Mouse (Mus musculus) CD4-positive helper T cell, adult 2 months (primary cell): ENCODE results near the gene Gm42669.
A peak's percentile ranks its signal among the peaks of the same experiment; 100 is the strongest.

ENCODE experiments used
- DNase-seq: peaks from one replicate; pipeline ENCODE4 v3.0.0-alpha.2; 2012; ENCODE audit warnings: low read depth, missing footprints, low spot score

Gene Gm42669

GRCm38 (mm10) chr5:107507321-107507720 is at the start of gene Gm42669:
TSS of gene Gm42669 (plus strand) at chr5:107507621.
- DNase-seq = no peak

- no peak for DNase-seq
These were observed 45.0 kb upstream of the Gm42669 start for GRCm38 (mm10) chr5:107462147-107463076.

GRCm38 (mm10) chr5:107466501-107466900 is 40.9 kb upstream of the Gm42669 start:
- DNase-seq = no peak

GRCm38 (mm10) chr5:107467098-107467497 is 40.3 kb upstream of the Gm42669 start:
- DNase-seq = no peak

GRCm38 (mm10) chr5:107470600-107471329 is 36.7 kb upstream of the Gm42669 start:
- no peak for DNase-seq

- no peak for DNase-seq
These were observed 27.2 kb upstream of the Gm42669 start for GRCm38 (mm10) chr5:107480194-107480593.

GRCm38 (mm10) chr5:107488996-107489395 is 18.4 kb upstream of the Gm42669 start:
- DNase-seq = no peak

GRCm38 (mm10) chr5:107491036-107491435 is 16.4 kb upstream of the Gm42669 start:
- no peak for DNase-seq

- no peak for DNase-seq
These were observed 14.9 kb upstream of the Gm42669 start for GRCm38 (mm10) chr5:107492471-107492870.

GRCm38 (mm10) chr5:107494759-107495158 is 12.7 kb upstream of the Gm42669 start:
- no peak for DNase-seq

- DNase-seq = no peak
These were observed 11.4 kb upstream of the Gm42669 start for GRCm38 (mm10) chr5:107496047-107496446.

- peak; percentile 80 for DNase-seq
These were observed 9.6 kb upstream of the Gm42669 start for GRCm38 (mm10) chr5:107497519-107498501.

- DNase-seq = no peak
These were observed 8.6 kb upstream of the Gm42669 start for GRCm38 (mm10) chr5:107498806-107499310.

GRCm38 (mm10) chr5:107499891-107500535 is 7.4 kb upstream of the Gm42669 start:
- no peak for DNase-seq

- no peak for DNase-seq
These were observed 6.7 kb upstream of the Gm42669 start for GRCm38 (mm10) chr5:107500741-107501140.

GRCm38 (mm10) chr5:107510503-107510902 is 3.1 kb downstream of the Gm42669 start:
- no peak for DNase-seq

GRCm38 (mm10) chr5:107511326-107511725 is 3.9 kb downstream of the Gm42669 start:
- DNase-seq = no peak

GRCm38 (mm10) chr5:107513583-107513982 is 6.2 kb downstream of the Gm42669 start:
- peak; percentile 81 for DNase-seq

GRCm38 (mm10) chr5:107515453-107515852 is 8.0 kb downstream of the Gm42669 start:
- DNase-seq = no peak

GRCm38 (mm10) chr5:107516087-107516486 is 8.7 kb downstream of the Gm42669 start:
- DNase-seq = no peak

- no peak for DNase-seq
These were observed 11.2 kb downstream of the Gm42669 start for GRCm38 (mm10) chr5:107518602-107519001.
